Mouse (Mus musculus) thymus, postnatal 25 days (tissue): ENCODE data around the gene Spast.

Source experiments
- DNase-seq: peaks from one replicate; pipeline ENCODE4 v3.0.0; 2022

The Spast gene

GRCm38 (mm10) chr17:74328146-74328545, 10.6 kb upstream of the Spast start:
- peak; percentile 64 for DNase-seq

GRCm38 (mm10) chr17:74331049-74331676, 7.6 kb upstream of the Spast start:
- no peak for DNase-seq

GRCm38 (mm10) chr17:74338225-74338931, 409 bp upstream of the Spast start:
- DNase-seq: peak; percentile 95

- no peak for DNase-seq
Observed at GRCm38 (mm10) chr17:74341151-74341550, 2.4 kb downstream of the Spast start.

- no peak for DNase-seq
Observed at GRCm38 (mm10) chr17:74363592-74363991, 24.8 kb downstream of the Spast start.

GRCm38 (mm10) chr17:74376916-74377315, 38.1 kb downstream of the Spast start:
- no peak for DNase-seq

GRCm38 (mm10) chr17:74386657-74387056, 47.9 kb downstream of the Spast start:
- no peak for DNase-seq

GRCm38 (mm10) chr17:74389847-74390246, 51.1 kb downstream of the Spast start:
- no peak for DNase-seq

- DNase-seq: no peak
Observed at GRCm38 (mm10) chr17:74394381-74394780, 55.6 kb downstream of the Spast start.

GRCm38 (mm10) chr17:74394855-74395254, 56.1 kb downstream of the Spast start:
- DNase-seq: no peak

GRCm38 (mm10) chr17:74395383-74396065, 56.7 kb downstream of the Spast start, which contains the start of gene Slc30a6:
Gene Slc30a6, plus strand, starts transcription at chr17:74395608.
- peak; percentile 97 for DNase-seq

- DNase-seq: no peak
Observed at GRCm38 (mm10) chr17:74396766-74397165, 58.0 kb downstream of the Spast start.

GRCm38 (mm10) chr17:74397173-74397572, 58.4 kb downstream of the Spast start:
- DNase-seq: no peak

GRCm38 (mm10) chr17:74402486-74403222, 63.9 kb downstream of the Spast start:
- DNase-seq: no peak

GRCm38 (mm10) chr17:74406487-74406886, 67.7 kb downstream of the Spast start:
- no peak for DNase-seq

GRCm38 (mm10) chr17:74409722-74410121, 70.9 kb downstream of the Spast start:
- DNase-seq: no peak

- no peak for DNase-seq
Observed at GRCm38 (mm10) chr17:74413324-74413723, 74.5 kb downstream of the Spast start.

- no peak for DNase-seq
Observed at GRCm38 (mm10) chr17:74414671-74415070, 75.9 kb downstream of the Spast start.

GRCm38 (mm10) chr17:74416841-74417360, 78.1 kb downstream of the Spast start:
- DNase-seq: no peak

GRCm38 (mm10) chr17:74418171-74418570, 79.4 kb downstream of the Spast start:
- no peak for DNase-seq

GRCm38 (mm10) chr17:74420656-74421055, 81.9 kb downstream of the Spast start:
- DNase-seq: no peak

GRCm38 (mm10) chr17:74424401-74425005, 85.7 kb downstream of the Spast start:
- no peak for DNase-seq

- no peak for DNase-seq
Observed at GRCm38 (mm10) chr17:74430074-74430473, 91.3 kb downstream of the Spast start.
